Mouse (Mus musculus) cerebellum, adult 9-11 months (tissue): ENCODE measurements around the gene Cx3cl1.

Experiments used
- DNase-seq: peaks from one replicate; pipeline ENCODE4 v3.0.0; 2022

The Cx3cl1 gene

GRCm38 (mm10) chr8:94774601-94775000, 2.8 kb downstream of the Cx3cl1 start:
- no peak for DNase-seq

GRCm38 (mm10) chr8:94776346-94776745, 4.5 kb downstream of the Cx3cl1 start:
- no peak for DNase-seq

GRCm38 (mm10) chr8:94778036-94778435, 6.2 kb downstream of the Cx3cl1 start:
- DNase-seq: no peak

- no peak for DNase-seq
These were observed 6.7 kb downstream of the Cx3cl1 start for GRCm38 (mm10) chr8:94778473-94778872.

- DNase-seq: no peak
These were observed 7.2 kb downstream of the Cx3cl1 start for GRCm38 (mm10) chr8:94778895-94779533.

- no peak for DNase-seq
These were observed 7.9 kb downstream of the Cx3cl1 start for GRCm38 (mm10) chr8:94779534-94780294.

- no peak for DNase-seq
These were observed 8.8 kb downstream of the Cx3cl1 start for GRCm38 (mm10) chr8:94780491-94781154.

- DNase-seq: no peak
These were observed 9.5 kb downstream of the Cx3cl1 start for GRCm38 (mm10) chr8:94781155-94781837.

GRCm38 (mm10) chr8:94781838-94782235, 10.0 kb downstream of the Cx3cl1 start:
- DNase-seq: no peak

- DNase-seq: no peak
These were observed 12.1 kb downstream of the Cx3cl1 start for GRCm38 (mm10) chr8:94783890-94784289.

- DNase-seq: peak; percentile 41
These were observed 13.6 kb downstream of the Cx3cl1 start for GRCm38 (mm10) chr8:94785247-94785985.

GRCm38 (mm10) chr8:94785995-94786595, 14.3 kb downstream of the Cx3cl1 start:
- no peak for DNase-seq

GRCm38 (mm10) chr8:94787524-94788501, 16.0 kb downstream of the Cx3cl1 start:
- DNase-seq: no peak

- DNase-seq: no peak
These were observed 17.6 kb downstream of the Cx3cl1 start for GRCm38 (mm10) chr8:94789256-94789955.

- DNase-seq: no peak
These were observed 22.6 kb downstream of the Cx3cl1 start for GRCm38 (mm10) chr8:94794368-94794767.

- no peak for DNase-seq
These were observed 23.0 kb downstream of the Cx3cl1 start for GRCm38 (mm10) chr8:94794782-94795181.

- DNase-seq: no peak
These were observed 28.6 kb downstream of the Cx3cl1 start for GRCm38 (mm10) chr8:94800278-94800968.

GRCm38 (mm10) chr8:94801293-94802095, 29.7 kb downstream of the Cx3cl1 start:
- peak; percentile 50 for DNase-seq

GRCm38 (mm10) chr8:94802375-94802774, 30.6 kb downstream of the Cx3cl1 start:
- DNase-seq: no peak
